Mouse (Mus musculus): ENCODE data around the gene Rusc2. TPM values are rescaled to one million over a fixed set of nuclear protein-coding genes. Genes with fewer than 3 reads are reported as not detected.
A peak's percentile ranks its signal among the peaks of the same experiment; 100 is the strongest.

Rusc2 gene
- total RNA-seq, 1 experiment from 2014 or later = 2.8 TPM

- no peak for ATAC-seq (replicated peaks in 1 of 2; ENCODE audit: insufficient read depth in 1 of 2, low FRiP score in 2 of 2, low TSS enrichment in 1 of 2, low read depth in 1 of 2, poor library complexity in 2 of 2, severe bottlenecking in 2 of 2)
These were observed 43.4 kb downstream of the Rusc2 start for GRCm38 (mm10) chr4:43425197-43425596.

GRCm38 (mm10) chr4:43425648-43426380, 44.0 kb downstream of the Rusc2 start:
- ATAC-seq (replicated peaks in 1 of 2; ENCODE audit: insufficient read depth in 1 of 2, low FRiP score in 2 of 2, low TSS enrichment in 1 of 2, low read depth in 1 of 2, poor library complexity in 2 of 2, severe bottlenecking in 2 of 2) = peak; percentile 11 to 28; a peak in 2 of 4 replicates

- no peak for ATAC-seq (replicated peaks in 1 of 2; ENCODE audit: insufficient read depth in 1 of 2, low FRiP score in 2 of 2, low TSS enrichment in 1 of 2, low read depth in 1 of 2, poor library complexity in 2 of 2, severe bottlenecking in 2 of 2)
These were observed 44.7 kb downstream of the Rusc2 start for GRCm38 (mm10) chr4:43426487-43426886.

GRCm38 (mm10) chr4:43427501-43428179, 45.9 kb downstream of the Rusc2 start:
- peak; percentile 42 to 71 for ATAC-seq (replicated peaks in 1 of 2; ENCODE audit: insufficient read depth in 1 of 2, low FRiP score in 2 of 2, low TSS enrichment in 1 of 2, low read depth in 1 of 2, poor library complexity in 2 of 2, severe bottlenecking in 2 of 2)

- ATAC-seq (replicated peaks in 1 of 2; ENCODE audit: insufficient read depth in 1 of 2, low FRiP score in 2 of 2, low TSS enrichment in 1 of 2, low read depth in 1 of 2, poor library complexity in 2 of 2, severe bottlenecking in 2 of 2) = no peak
These were observed 46.5 kb downstream of the Rusc2 start for GRCm38 (mm10) chr4:43428180-43428861.

GRCm38 (mm10) chr4:43428946-43429345, 47.2 kb downstream of the Rusc2 start, which contains the start of gene Fam166b:
TSS of gene Fam166b (minus strand) at chr4:43429134.
- ATAC-seq (replicated peaks in 1 of 2; ENCODE audit: insufficient read depth in 1 of 2, low FRiP score in 2 of 2, low TSS enrichment in 1 of 2, low read depth in 1 of 2, poor library complexity in 2 of 2, severe bottlenecking in 2 of 2) = no peak

- peak; percentile 76 to 84 for ATAC-seq (replicated peaks in 1 of 2; ENCODE audit: insufficient read depth in 1 of 2, low FRiP score in 2 of 2, low TSS enrichment in 1 of 2, low read depth in 1 of 2, poor library complexity in 2 of 2, severe bottlenecking in 2 of 2)
These were observed 49.9 kb downstream of the Rusc2 start for GRCm38 (mm10) chr4:43431690-43432089.

- no peak for ATAC-seq (replicated peaks in 1 of 2; ENCODE audit: insufficient read depth in 1 of 2, low FRiP score in 2 of 2, low TSS enrichment in 1 of 2, low read depth in 1 of 2, poor library complexity in 2 of 2, severe bottlenecking in 2 of 2)
These were observed 51.1 kb downstream of the Rusc2 start for GRCm38 (mm10) chr4:43432832-43433231.

- no peak for ATAC-seq (replicated peaks in 1 of 2; ENCODE audit: insufficient read depth in 1 of 2, low FRiP score in 2 of 2, low TSS enrichment in 1 of 2, low read depth in 1 of 2, poor library complexity in 2 of 2, severe bottlenecking in 2 of 2)
These were observed 59.9 kb downstream of the Rusc2 start, which contains the start of gene Tesk1 for GRCm38 (mm10) chr4:43441639-43442038. TSS of gene Tesk1 (plus strand) at chr4:43441939.

- ATAC-seq (replicated peaks in 1 of 2; ENCODE audit: insufficient read depth in 1 of 2, low FRiP score in 2 of 2, low TSS enrichment in 1 of 2, low read depth in 1 of 2, poor library complexity in 2 of 2, severe bottlenecking in 2 of 2) = peak; percentile 95 to 98
These were observed 60.3 kb downstream of the Rusc2 start for GRCm38 (mm10) chr4:43442044-43442443.

- peak; percentile 10 to 20; a peak in 2 of 4 replicates for ATAC-seq (replicated peaks in 1 of 2; ENCODE audit: insufficient read depth in 1 of 2, low FRiP score in 2 of 2, low TSS enrichment in 1 of 2, low read depth in 1 of 2, poor library complexity in 2 of 2, severe bottlenecking in 2 of 2)
These were observed 60.9 kb downstream of the Rusc2 start for GRCm38 (mm10) chr4:43442456-43443361.

GRCm38 (mm10) chr4:43443511-43443910, 61.7 kb downstream of the Rusc2 start:
- no peak for ATAC-seq (replicated peaks in 1 of 2; ENCODE audit: insufficient read depth in 1 of 2, low FRiP score in 2 of 2, low TSS enrichment in 1 of 2, low read depth in 1 of 2, poor library complexity in 2 of 2, severe bottlenecking in 2 of 2)

- ATAC-seq (replicated peaks in 1 of 2; ENCODE audit: insufficient read depth in 1 of 2, low FRiP score in 2 of 2, low TSS enrichment in 1 of 2, low read depth in 1 of 2, poor library complexity in 2 of 2, severe bottlenecking in 2 of 2) = no peak
These were observed 65.5 kb downstream of the Rusc2 start for GRCm38 (mm10) chr4:43447251-43447650.

GRCm38 (mm10) chr4:43448554-43448953, 66.8 kb downstream of the Rusc2 start:
- ATAC-seq (replicated peaks in 1 of 2; ENCODE audit: insufficient read depth in 1 of 2, low FRiP score in 2 of 2, low TSS enrichment in 1 of 2, low read depth in 1 of 2, poor library complexity in 2 of 2, severe bottlenecking in 2 of 2) = no peak

- ATAC-seq (replicated peaks in 1 of 2; ENCODE audit: insufficient read depth in 1 of 2, low FRiP score in 2 of 2, low TSS enrichment in 1 of 2, low read depth in 1 of 2, poor library complexity in 2 of 2, severe bottlenecking in 2 of 2) = no peak
These were observed 70.5 kb downstream of the Rusc2 start for GRCm38 (mm10) chr4:43452315-43452714.

GRCm38 (mm10) chr4:43453413-43453812, 71.6 kb downstream of the Rusc2 start:
- no peak for ATAC-seq (replicated peaks in 1 of 2; ENCODE audit: insufficient read depth in 1 of 2, low FRiP score in 2 of 2, low TSS enrichment in 1 of 2, low read depth in 1 of 2, poor library complexity in 2 of 2, severe bottlenecking in 2 of 2)
